Mouse (Mus musculus): ENCODE data around the gene Spx. TPM values are rescaled to one million over a fixed set of nuclear protein-coding genes. Genes with fewer than 3 reads are reported as not detected.

The Spx gene
- total RNA-seq, 1 experiment from 2014 or later, result not detected

GRCm38 (mm10) chr6:142395756-142396155 is 17.5 kb upstream of the Spx start:
- no peak for ATAC-seq (replicated peaks in 1 of 2; ENCODE audit: insufficient read depth in 1 of 2, low FRiP score in 2 of 2, low TSS enrichment in 1 of 2, low read depth in 1 of 2, poor library complexity in 2 of 2, severe bottlenecking in 2 of 2)

GRCm38 (mm10) chr6:142411140-142411539 is 2.1 kb upstream of the Spx start:
- no peak for ATAC-seq (replicated peaks in 1 of 2; ENCODE audit: insufficient read depth in 1 of 2, low FRiP score in 2 of 2, low TSS enrichment in 1 of 2, low read depth in 1 of 2, poor library complexity in 2 of 2, severe bottlenecking in 2 of 2)

DNA sequence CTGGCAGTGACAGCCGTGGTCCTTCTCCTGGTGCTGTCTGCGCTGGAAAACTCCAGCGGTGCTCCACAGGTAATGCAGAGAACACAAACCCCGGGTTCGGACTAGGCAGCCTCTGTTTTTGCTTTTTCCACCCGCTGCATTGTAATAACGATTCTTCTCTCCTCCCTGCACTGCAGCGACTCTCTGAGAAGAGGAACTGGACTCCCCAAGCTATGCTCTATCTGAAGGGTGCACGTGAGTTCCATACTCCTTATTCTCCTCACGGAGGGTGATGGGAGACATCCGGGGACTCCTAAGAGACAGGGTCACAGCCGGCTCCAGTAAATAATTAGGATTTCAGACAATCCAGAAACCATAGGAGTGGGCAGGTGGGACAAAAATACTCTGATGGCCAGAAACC is 604 bp downstream of the Spx start:
- ATAC-seq (replicated peaks in 1 of 2; ENCODE audit: insufficient read depth in 1 of 2, low FRiP score in 2 of 2, low TSS enrichment in 1 of 2, low read depth in 1 of 2, poor library complexity in 2 of 2, severe bottlenecking in 2 of 2), result peak; percentile 47 to 63; a peak in 3 of 4 replicates

- ATAC-seq (replicated peaks in 1 of 2; ENCODE audit: insufficient read depth in 1 of 2, low FRiP score in 2 of 2, low TSS enrichment in 1 of 2, low read depth in 1 of 2, poor library complexity in 2 of 2, severe bottlenecking in 2 of 2), result no peak
Measured at GRCm38 (mm10) chr6:142414597-142414996, 1.4 kb downstream of the Spx start.

GRCm38 (mm10) chr6:142424976-142425375 is 11.7 kb downstream of the Spx start:
- no peak for ATAC-seq (replicated peaks in 1 of 2; ENCODE audit: insufficient read depth in 1 of 2, low FRiP score in 2 of 2, low TSS enrichment in 1 of 2, low read depth in 1 of 2, poor library complexity in 2 of 2, severe bottlenecking in 2 of 2)

- ATAC-seq (replicated peaks in 1 of 2; ENCODE audit: insufficient read depth in 1 of 2, low FRiP score in 2 of 2, low TSS enrichment in 1 of 2, low read depth in 1 of 2, poor library complexity in 2 of 2, severe bottlenecking in 2 of 2), result no peak
Measured at GRCm38 (mm10) chr6:142429072-142429471, 15.8 kb downstream of the Spx start.

DNA sequence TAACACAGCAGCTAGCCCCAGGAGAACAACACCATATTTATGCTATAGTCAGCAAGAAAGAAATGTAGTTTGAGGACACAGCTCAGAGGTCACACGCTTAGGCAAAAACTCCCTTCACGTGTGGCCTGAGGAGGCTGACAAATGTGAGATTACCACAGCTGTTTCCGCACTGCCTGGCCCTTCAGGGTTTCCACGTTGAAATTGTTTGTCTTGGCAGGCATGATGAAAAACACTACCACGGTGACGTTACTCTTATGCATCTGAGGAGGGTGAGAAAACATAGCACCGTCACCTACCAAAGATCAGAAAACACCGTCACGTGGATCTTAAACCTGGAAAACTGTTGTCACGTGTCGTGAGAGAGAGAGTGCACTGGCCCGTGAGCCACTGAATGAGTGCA is 38.1 kb downstream of the Spx start:
- ATAC-seq (replicated peaks in 1 of 2; ENCODE audit: insufficient read depth in 1 of 2, low FRiP score in 2 of 2, low TSS enrichment in 1 of 2, low read depth in 1 of 2, poor library complexity in 2 of 2, severe bottlenecking in 2 of 2), result no peak

- ATAC-seq (replicated peaks in 1 of 2; ENCODE audit: insufficient read depth in 1 of 2, low FRiP score in 2 of 2, low TSS enrichment in 1 of 2, low read depth in 1 of 2, poor library complexity in 2 of 2, severe bottlenecking in 2 of 2), result peak; percentile 93 to 96
Measured at GRCm38 (mm10) chr6:142453311-142453710, 40.1 kb downstream of the Spx start.

- ATAC-seq (replicated peaks in 1 of 2; ENCODE audit: insufficient read depth in 1 of 2, low FRiP score in 2 of 2, low TSS enrichment in 1 of 2, low read depth in 1 of 2, poor library complexity in 2 of 2, severe bottlenecking in 2 of 2), result no peak
Measured at GRCm38 (mm10) chr6:142455314-142455996, 42.2 kb downstream of the Spx start.

- no peak for ATAC-seq (replicated peaks in 1 of 2; ENCODE audit: insufficient read depth in 1 of 2, low FRiP score in 2 of 2, low TSS enrichment in 1 of 2, low read depth in 1 of 2, poor library complexity in 2 of 2, severe bottlenecking in 2 of 2)
Measured at GRCm38 (mm10) chr6:142458010-142458409, 44.8 kb downstream of the Spx start.

GRCm38 (mm10) chr6:142459017-142459678 is 45.9 kb downstream of the Spx start:
- no peak for ATAC-seq (replicated peaks in 1 of 2; ENCODE audit: insufficient read depth in 1 of 2, low FRiP score in 2 of 2, low TSS enrichment in 1 of 2, low read depth in 1 of 2, poor library complexity in 2 of 2, severe bottlenecking in 2 of 2)

GRCm38 (mm10) chr6:142462194-142462593 is 49.0 kb downstream of the Spx start:
- no peak for ATAC-seq (replicated peaks in 1 of 2; ENCODE audit: insufficient read depth in 1 of 2, low FRiP score in 2 of 2, low TSS enrichment in 1 of 2, low read depth in 1 of 2, poor library complexity in 2 of 2, severe bottlenecking in 2 of 2)

Other genes starting within 250 kb of the Spx start
- gene Slco1a6, start 204.9 kb upstream of the Spx start, total RNA-seq (2017), result not detected in 2 replicates
- gene Iapp, start 115.0 kb upstream of the Spx start, total RNA-seq (2017), result not detected in 2 replicates
- gene Slco1a5, start 90.5 kb upstream of the Spx start, total RNA-seq (2017), result not detected in 2 replicates
- 21.4 and 22.0 TPM in 2 replicates for gene Pyroxd1, start 67.8 kb upstream of the Spx start, total RNA-seq (2017)
- gene Recql, start 26.4 kb upstream of the Spx start, total RNA-seq (2017), result 34.3 and 73.0 TPM in 2 replicates
- gene Golt1b, start 26.2 kb upstream of the Spx start, total RNA-seq (2017), result 33.5 and 48.5 TPM in 2 replicates
- not detected in 2 replicates for gene Gys2, start 59.7 kb downstream of the Spx start, total RNA-seq (2017)
- gene Ldhb, start 94.5 kb downstream of the Spx start, total RNA-seq (2017), result 55.2 and 63.5 TPM in 2 replicates
- gene Kcnj8, start 158.2 kb downstream of the Spx start, total RNA-seq (2017), result 0.65 TPM in 1 of 2 replicates, not detected in the other

All from hematopoietic stem cell, adult 5-6 weeks (primary cell).